Mouse (Mus musculus): ENCODE data around the gene Jaml. TPM values are rescaled to one million over a fixed set of nuclear protein-coding genes. Genes with fewer than 3 reads are reported as not detected.

Gene Jaml
- polyA plus RNA-seq, 1 experiment from 2014 or later = 0.15 TPM

Other genes with a start within 250 kb of the Jaml start
- gene Kmt2a, start 197.9 kb upstream of the Jaml start, polyA plus RNA-seq (2016; fragmentation: Nextera tagmentation; extraction: Ambion mirVana) = 27.4 and 28.3 TPM in 2 replicates
- gene Atp5l, start 158.4 kb upstream of the Jaml start, polyA plus RNA-seq (2016; fragmentation: Nextera tagmentation; extraction: Ambion mirVana) = 524 and 567 TPM in 2 replicates
- gene Ube4a, start 113.6 kb upstream of the Jaml start, polyA plus RNA-seq (2016; fragmentation: Nextera tagmentation; extraction: Ambion mirVana) = 33.2 and 33.4 TPM in 2 replicates
- 0.19 TPM in 1 of 2 replicates, not detected in the other for gene Cd3g, start 98.8 kb upstream of the Jaml start, polyA plus RNA-seq (2016; fragmentation: Nextera tagmentation; extraction: Ambion mirVana)
- gene Cd3d, start 97.4 kb upstream of the Jaml start, polyA plus RNA-seq (2016; fragmentation: Nextera tagmentation; extraction: Ambion mirVana) = not detected in 2 replicates
- gene Cd3e, start 69.6 kb upstream of the Jaml start, polyA plus RNA-seq (2016; fragmentation: Nextera tagmentation; extraction: Ambion mirVana) = not detected in 2 replicates
- 1.2 and 1.5 TPM in 2 replicates for gene Mpzl2, start 39.4 kb upstream of the Jaml start, polyA plus RNA-seq (2016; fragmentation: Nextera tagmentation; extraction: Ambion mirVana)
- 1.7 and 2.4 TPM in 2 replicates for gene Mpzl3, start 24.0 kb upstream of the Jaml start, polyA plus RNA-seq (2016; fragmentation: Nextera tagmentation; extraction: Ambion mirVana)
- 3.0 and 3.1 TPM in 2 replicates for gene Scn2b, start 38.6 kb downstream of the Jaml start, polyA plus RNA-seq (2016; fragmentation: Nextera tagmentation; extraction: Ambion mirVana)
- gene Scn4b, start 59.2 kb downstream of the Jaml start, polyA plus RNA-seq (2016; fragmentation: Nextera tagmentation; extraction: Ambion mirVana) = 0.23 and 0.56 TPM in 2 replicates
- 0.18 and 0.22 TPM in 2 replicates for gene BC049352, start 102.8 kb downstream of the Jaml start, polyA plus RNA-seq (2016; fragmentation: Nextera tagmentation; extraction: Ambion mirVana)
- gene Tmprss4, start 124.9 kb downstream of the Jaml start, polyA plus RNA-seq (2016; fragmentation: Nextera tagmentation; extraction: Ambion mirVana) = 0.11 and 0.47 TPM in 2 replicates
- gene Il10ra, start 190.0 kb downstream of the Jaml start, polyA plus RNA-seq (2016; fragmentation: Nextera tagmentation; extraction: Ambion mirVana) = 0.54 and 0.63 TPM in 2 replicates
- 0.08 TPM in 1 of 2 replicates, not detected in the other for gene Tmprss13, start 239.9 kb downstream of the Jaml start, polyA plus RNA-seq (2016; fragmentation: Nextera tagmentation; extraction: Ambion mirVana)

All from forebrain, embryonic 12.5 days (tissue).